Mouse (Mus musculus) heart, postnatal 10 days (tissue): ENCODE measurements around the gene Bcor. TPM values are rescaled to one million over a fixed set of nuclear protein-coding genes. Genes with fewer than 3 reads are reported as not detected.

Source experiments
- DNase-seq, 2 experiments: peaks; one replicate each; pipeline ENCODE4 v3.0.0; 2021
- intact Hi-C: fragments of 180-260 bp; cut with DNase I; formaldehyde crosslinking; loops from one replicate; pipeline ENCODE4 v1.15.1; 2025
- total RNA-seq, 2 experiments: library from RNA; stranded (reverse); gene quantifications; 2 replicates each; pipeline ENCODE4 v1.2.3; 2021

Bcor gene
- total RNA-seq, 2 experiments from 2014 or later, result 26.4 to 38.5 TPM

- intact Hi-C loops, result loop anchor here (5.0 to 10.0 kb wide), 3 partner anchors 58 to 195 kb away; no protein-coding TSS in a partner anchor
- no peak for DNase-seq
Measured at GRCm38 (mm10) chrX:11999951-12000350, 160.2 kb downstream of the Bcor start.

DNA sequence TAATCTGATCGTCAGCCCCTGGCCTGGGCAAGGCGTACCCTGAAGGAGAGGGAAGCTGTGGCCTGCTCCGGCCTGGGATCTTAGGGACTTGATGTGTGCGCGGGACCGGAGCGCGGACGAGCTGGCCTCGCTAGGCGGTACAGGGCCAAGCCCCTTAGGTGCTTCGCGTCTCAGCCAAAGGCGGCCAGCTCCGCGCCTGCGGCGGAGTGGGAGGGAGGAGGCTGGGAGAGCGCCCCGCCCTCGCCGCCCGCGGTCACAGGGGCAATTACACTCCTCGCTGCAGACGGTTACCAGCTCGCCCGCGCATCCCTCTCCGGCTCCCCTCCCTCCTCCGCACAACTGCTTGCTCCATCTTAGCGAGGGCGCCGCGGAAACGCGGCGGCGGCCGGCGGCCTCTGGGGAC is 161.2 kb downstream of the Bcor start:
- DNase-seq, result peak; percentile 62 to 67
- intact Hi-C loops, result loop anchor here (5.0 kb wide), 1 partner anchor 148 kb away; no protein-coding TSS in a partner anchor

DNA sequence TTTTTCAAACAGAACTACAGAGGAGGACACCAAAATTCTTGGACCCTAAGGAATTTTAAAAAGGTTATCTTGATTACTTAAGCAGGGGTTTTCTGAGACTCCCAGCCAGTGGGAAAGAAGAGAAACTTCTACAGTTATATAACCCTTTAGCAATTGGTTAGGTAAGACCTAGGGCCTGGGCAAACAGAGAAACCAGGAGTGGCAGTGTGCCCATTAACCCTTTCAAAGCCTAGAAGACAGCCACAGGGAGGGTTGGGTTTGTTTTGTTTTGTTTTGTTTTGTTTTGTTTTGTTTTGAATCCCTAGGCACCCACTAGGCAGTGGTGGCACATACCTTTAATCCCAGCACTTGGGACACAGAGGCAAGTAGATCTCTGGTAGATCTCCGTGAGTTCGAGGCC is 163.3 kb downstream of the Bcor start:
- DNase-seq, result no peak
- intact Hi-C loops, result loop anchor here (5.0 kb wide), 1 partner anchor 150 kb away; no protein-coding TSS in a partner anchor

- intact Hi-C loops, result loop anchor here (5.0 kb wide), 1 partner anchor 151 kb away; no protein-coding TSS in a partner anchor
- DNase-seq, result no peak
Measured at GRCm38 (mm10) chrX:11996489-11996888, 163.7 kb downstream of the Bcor start.

DNA sequence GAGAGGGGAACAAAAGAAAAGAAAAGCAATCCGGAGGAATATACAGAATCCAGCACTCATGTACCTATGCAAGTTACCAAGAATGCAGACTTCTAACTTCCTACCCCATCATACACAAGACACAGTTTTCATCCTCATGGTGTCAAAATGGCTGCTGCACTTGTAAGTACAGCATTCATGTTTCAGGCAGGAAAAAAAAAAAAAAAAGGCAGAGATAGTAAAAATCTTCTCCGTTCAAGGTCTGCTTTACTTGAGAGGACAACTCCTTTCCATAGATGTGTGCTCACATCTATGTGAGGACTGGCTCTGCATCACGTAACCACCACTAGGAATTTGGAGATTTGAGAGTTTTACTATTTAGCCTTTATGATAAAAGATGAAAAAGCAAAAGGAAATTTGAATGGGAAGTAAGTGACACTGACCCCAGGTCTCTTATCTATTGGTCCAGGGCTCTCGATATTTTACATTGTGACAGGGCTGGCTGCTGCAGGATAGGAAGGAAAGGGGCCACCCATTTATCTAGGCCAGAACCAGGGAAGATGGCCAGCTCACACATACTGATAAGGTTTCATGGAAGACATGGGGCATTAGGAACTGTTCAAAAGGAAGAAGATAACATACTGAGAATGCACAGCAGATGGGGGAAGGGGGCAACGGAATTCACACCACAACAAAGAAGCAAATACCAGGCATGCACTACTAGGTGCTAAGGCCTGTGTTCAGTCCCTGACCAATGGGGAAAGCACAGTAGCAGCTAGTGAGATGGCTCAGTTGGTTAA is 166.3 kb downstream of the Bcor start:
- DNase-seq, result no peak
- intact Hi-C loops, result no loop called here

GRCm38 (mm10) chrX:11989471-11989870 is 170.7 kb downstream of the Bcor start:
- no peak for DNase-seq
- intact Hi-C loops, result no loop called here

GRCm38 (mm10) chrX:11988191-11988896 is 171.8 kb downstream of the Bcor start:
- no peak for DNase-seq
- intact Hi-C loops, result no loop called here

- intact Hi-C loops, result no loop called here
Measured at GRCm38 (mm10) chrX:11987602-11988001, 172.6 kb downstream of the Bcor start.

More at GRCm38 (mm10) chrX:11987602-11988001, 172.6 kb downstream of the Bcor start:
- no peak for DNase-seq
